Mouse (Mus musculus): ENCODE data around the gene Ankrd50. TPM values are rescaled to one million over a fixed set of nuclear protein-coding genes. Genes with fewer than 3 reads are reported as not detected.

Gene Ankrd50
- polyA plus RNA-seq, 1 experiment from 2014 or later, result 15.2 TPM

GRCm38 (mm10) chr3:38490720-38491119 lies 6.1 kb upstream of the Ankrd50 start:
- ATAC-seq, result no peak
- WGBS, result 78% methylated on average over 2 of the region's 2 CpGs
- H3K27ac ChIP-seq, result no peak overlapping the region

GRCm38 (mm10) chr3:38485107-38485545 lies 482 bp upstream of the Ankrd50 start:
- H3K9me3 ChIP-seq, result no peaks in the 10 kb centered on the region
- no peak overlapping the region; the same call in 1 of the 2 replicates for H3K9ac ChIP-seq
- H3K27me3 ChIP-seq (replicated peaks), result no peaks in the 10 kb centered on the region
- ATAC-seq, result no peak
- H3K4me2 ChIP-seq (replicated peaks), result peak overlapping the region; percentile 73
- no peaks in the 10 kb centered on the region for H3K36me3 ChIP-seq
- peak overlapping the region; percentile 66 for H3K27ac ChIP-seq
- 2% methylated on average over 26 of the region's 26 CpGs for WGBS
- peaks cover 16% of the 10 kb centered on the region for H3K4me1 ChIP-seq (replicated peaks)
- H3K4me3 ChIP-seq (replicated peaks), result peak overlapping the region; percentile 84

More at GRCm38 (mm10) chr3:38490720-38491119, 6.1 kb upstream of the Ankrd50 start:
- Histone ChIP-seq H3K4me2 (replicated peaks) (no peak overlapping the region), H3K27me3 (replicated peaks) (no peaks in the 10 kb centered on the region), H3K9ac (no peak overlapping the region), H3K4me1 (replicated peaks) (no peaks in the 10 kb centered on the region), H3K4me3 (replicated peaks) (no peak overlapping the region), H3K36me3 (no peaks in the 10 kb centered on the region), H3K9me3 (no peaks in the 10 kb centered on the region)

- ATAC-seq, result no peak
- WGBS, result 15% methylated on average over 10 of the region's 10 CpGs
- no peaks in the 10 kb centered on the region for H3K36me3 ChIP-seq
- peaks cover 16% of the 10 kb centered on the region for H3K4me1 ChIP-seq (replicated peaks)
- H3K27ac ChIP-seq, result no peak overlapping the region
- H3K27me3 ChIP-seq (replicated peaks), result no peaks in the 10 kb centered on the region
- peak overlapping the region; percentile 96 for H3K9ac ChIP-seq
- peak overlapping the region; percentile 73 for H3K4me2 ChIP-seq (replicated peaks)
- peak overlapping the region; percentile 84 for H3K4me3 ChIP-seq (replicated peaks)
- no peaks in the 10 kb centered on the region for H3K9me3 ChIP-seq
Measured at GRCm38 (mm10) chr3:38483551-38483950, 1.1 kb downstream of the Ankrd50 start.

- H3K4me1 ChIP-seq (replicated peaks), result peaks cover 16% of the 10 kb centered on the region
Measured at GRCm38 (mm10) chr3:38482749-38483148, 1.9 kb downstream of the Ankrd50 start.

GRCm38 (mm10) chr3:38481106-38481505 lies 3.5 kb downstream of the Ankrd50 start:
- H3K36me3 ChIP-seq, result peaks cover 3% of the 10 kb centered on the region; the same call in 1 of the 2 replicates
- H3K4me1 ChIP-seq (replicated peaks), result peaks cover 16% of the 10 kb centered on the region
- H3K4me2 ChIP-seq (replicated peaks), result peak overlapping the region; percentile 50
- H3K9ac ChIP-seq, result no peak overlapping the region
- 0 out of 2 replicates have a peak overlapping the region, but pooled peaks have one; percentile 11 for H3K4me3 ChIP-seq (replicated peaks)
- no peak for ATAC-seq
- H3K9me3 ChIP-seq, result no peaks in the 10 kb centered on the region
- H3K27ac ChIP-seq, result no peak overlapping the region
- 52% methylated on average over 1 of the region's 1 CpGs for WGBS
- no peaks in the 10 kb centered on the region for H3K27me3 ChIP-seq (replicated peaks)

More at GRCm38 (mm10) chr3:38482749-38483148, 1.9 kb downstream of the Ankrd50 start:
- H3K27ac ChIP-seq, result 0 out of 2 replicates have a peak overlapping the region, but pooled peaks have one; percentile 46
- H3K36me3 ChIP-seq, result no peaks in the 10 kb centered on the region
- peak overlapping the region; percentile 96 for H3K9ac ChIP-seq
- no peaks in the 10 kb centered on the region for H3K27me3 ChIP-seq (replicated peaks)
- H3K4me3 ChIP-seq (replicated peaks), result peak overlapping the region; percentile 84
- WGBS, result 41% methylated on average over 11 of the region's 11 CpGs
- no peak for ATAC-seq
- H3K4me2 ChIP-seq (replicated peaks), result peak overlapping the region; percentile 73
- H3K9me3 ChIP-seq, result no peaks in the 10 kb centered on the region

GRCm38 (mm10) chr3:38477936-38478335 lies 6.7 kb downstream of the Ankrd50 start:
- no peak overlapping the region for H3K27ac ChIP-seq
- H3K4me1 ChIP-seq (replicated peaks), result peaks cover 17% of the 10 kb centered on the region
- no peak for ATAC-seq
- H3K9ac ChIP-seq, result no peak overlapping the region
- no peaks in the 10 kb centered on the region for H3K27me3 ChIP-seq (replicated peaks)
- no peak overlapping the region for H3K4me2 ChIP-seq (replicated peaks)
- no peak overlapping the region for H3K4me3 ChIP-seq (replicated peaks)
- 69% methylated on average over 1 of the region's 1 CpGs for WGBS
- no peaks in the 10 kb centered on the region for H3K9me3 ChIP-seq
- H3K36me3 ChIP-seq, result peaks cover 3% of the 10 kb centered on the region; the same call in 1 of the 2 replicates

- 64% methylated on average over 6 of the region's 6 CpGs for WGBS
- no peak for ATAC-seq
- Histone ChIP-seq H3K9me3 (no peaks in the 10 kb centered on the region), H3K4me1 (replicated peaks) (peaks cover 14% of the 10 kb centered on the region), H3K4me3 (replicated peaks) (no peak overlapping the region), H3K27me3 (replicated peaks) (no peaks in the 10 kb centered on the region), H3K9ac (no peak overlapping the region), H3K36me3 (peaks cover 3% of the 10 kb centered on the region; the same call in 1 of the 2 replicates), H3K4me2 (replicated peaks) (no peak overlapping the region), H3K27ac (no peak overlapping the region)
Measured at GRCm38 (mm10) chr3:38475587-38475986, 9.1 kb downstream of the Ankrd50 start.

GRCm38 (mm10) chr3:38473138-38473537 lies 11.5 kb downstream of the Ankrd50 start:
- no peak overlapping the region for H3K4me3 ChIP-seq (replicated peaks)
- no peak overlapping the region for H3K4me2 ChIP-seq (replicated peaks)
- 88% methylated on average over 4 of the region's 4 CpGs for WGBS
- H3K27ac ChIP-seq, result no peak overlapping the region
- H3K9me3 ChIP-seq, result no peaks in the 10 kb centered on the region
- H3K4me1 ChIP-seq (replicated peaks), result peaks cover 14% of the 10 kb centered on the region
- no peak overlapping the region for H3K9ac ChIP-seq
- no peaks in the 10 kb centered on the region for H3K27me3 ChIP-seq (replicated peaks)
- no peak for ATAC-seq
- H3K36me3 ChIP-seq, result peaks cover 3% of the 10 kb centered on the region; the same call in 1 of the 2 replicates

- ATAC-seq, result no peak
- Histone ChIP-seq H3K4me1 (replicated peaks) (peaks cover 14% of the 10 kb centered on the region), H3K9me3 (no peaks in the 10 kb centered on the region), H3K27ac (no peak overlapping the region), H3K27me3 (replicated peaks) (no peaks in the 10 kb centered on the region), H3K4me3 (replicated peaks) (no peak overlapping the region), H3K4me2 (replicated peaks) (no peak overlapping the region), H3K9ac (no peak overlapping the region), H3K36me3 (no peaks in the 10 kb centered on the region)
Measured at GRCm38 (mm10) chr3:38471516-38471915, 13.1 kb downstream of the Ankrd50 start.

- no peak overlapping the region for H3K4me2 ChIP-seq (replicated peaks)
- WGBS, result 81% methylated on average over 8 of the region's 8 CpGs
- ATAC-seq, result no peak
- H3K4me3 ChIP-seq (replicated peaks), result no peak overlapping the region
- H3K9ac ChIP-seq, result no peak overlapping the region
- no peaks in the 10 kb centered on the region for H3K36me3 ChIP-seq
- H3K4me1 ChIP-seq (replicated peaks), result peaks cover 6% of the 10 kb centered on the region; the same call in 1 of the 2 replicates
- H3K27ac ChIP-seq, result no peak overlapping the region
- no peaks in the 10 kb centered on the region for H3K9me3 ChIP-seq
- H3K27me3 ChIP-seq (replicated peaks), result no peaks in the 10 kb centered on the region
Measured at GRCm38 (mm10) chr3:38468131-38468530, 16.5 kb downstream of the Ankrd50 start.

- ATAC-seq, result no peak
- no peak overlapping the region for H3K27ac ChIP-seq
- H3K4me1 ChIP-seq (replicated peaks), result peaks cover 6% of the 10 kb centered on the region; the same call in 1 of the 2 replicates
- H3K4me3 ChIP-seq (replicated peaks), result no peak overlapping the region
- H3K9me3 ChIP-seq, result no peaks in the 10 kb centered on the region
- WGBS, result 85% methylated on average over 8 of the region's 8 CpGs
- no peaks in the 10 kb centered on the region for H3K36me3 ChIP-seq
- H3K9ac ChIP-seq, result no peak overlapping the region
- no peaks in the 10 kb centered on the region for H3K27me3 ChIP-seq (replicated peaks)
- no peak overlapping the region for H3K4me2 ChIP-seq (replicated peaks)
Measured at GRCm38 (mm10) chr3:38466880-38467405, 17.7 kb downstream of the Ankrd50 start.

GRCm38 (mm10) chr3:38466139-38466538 lies 18.5 kb downstream of the Ankrd50 start:
- Histone ChIP-seq H3K27ac (no peak overlapping the region), H3K36me3 (no peaks in the 10 kb centered on the region), H3K9ac (no peak overlapping the region), H3K9me3 (no peaks in the 10 kb centered on the region), H3K27me3 (replicated peaks) (no peaks in the 10 kb centered on the region), H3K4me1 (replicated peaks) (no peaks in the 10 kb centered on the region), H3K4me2 (replicated peaks) (no peak overlapping the region), H3K4me3 (replicated peaks) (no peak overlapping the region)
- ATAC-seq, result 0 out of 2 replicates have a peak, but pooled peaks have one; percentile 34
- WGBS, result 86% methylated on average over 5 of the region's 5 CpGs

- ATAC-seq, result no peak
- Histone ChIP-seq H3K4me2 (replicated peaks) (no peak overlapping the region), H3K4me3 (replicated peaks) (no peak overlapping the region), H3K9ac (no peak overlapping the region), H3K36me3 (no peaks in the 10 kb centered on the region), H3K4me1 (replicated peaks) (no peaks in the 10 kb centered on the region), H3K27me3 (replicated peaks) (no peaks in the 10 kb centered on the region), H3K27ac (no peak overlapping the region), H3K9me3 (no peaks in the 10 kb centered on the region)
- 85% methylated on average over 2 of the region's 2 CpGs for WGBS
Measured at GRCm38 (mm10) chr3:38463149-38463548, 21.5 kb downstream of the Ankrd50 start.
